Mouse (Mus musculus): ENCODE results near the gene Sp1. TPM values are rescaled to one million over a fixed set of nuclear protein-coding genes. Genes with fewer than 3 reads are reported as not detected.

Sp1 gene
- 20.9 and 25.6 TPM in 2 replicates for total RNA-seq (2014; rRNA removed)
- 2.2 and 2.8 TPM in 2 replicates for polyA plus RNA-seq (2015; fragmentation: Nextera tagmentation; extraction: Ambion mirVana)

- Histone ChIP-seq H3K9ac (replicated peaks; ENCODE audit: low read length, poor library complexity, severe bottlenecking) (peak within 1 kb of the TSS; percentile 96), H3K4me2 (ENCODE audit: low read depth, low read length, poor library complexity, severe bottlenecking) (peak within 1 kb of the TSS; percentile 62), H3K36me3 (ENCODE audit: insufficient read depth, low read length) (peaks cover 20% of the 10 kb centered on the region), H3K4me3 (ENCODE audit: low read depth, low read length) (peak within 1 kb of the TSS; percentile 80), H3K4me1 (ENCODE audit: insufficient read depth, low read length) (peaks cover 12% of the 10 kb centered on the region; the same call in 1 of the 2 replicates), H3K27me3 (ENCODE audit: insufficient read depth, low read length) (no peaks in the 10 kb centered on the region), H3K27ac (ENCODE audit: low read depth, low read length) (peak within 1 kb of the TSS; percentile 98), H3K9me3 (ENCODE audit: low read length) (no peaks in the 10 kb centered on the region)
- peak; percentile 100 for DNase-seq (ENCODE audit: low spot score)
- WGBS = under 1% methylated on average over 38 of the region's 38 CpGs
- 0 out of 2 replicates have a peak, but pooled peaks have one; percentile 1 for TF ChIP-seq CTCF (IDR thresholded peaks at IDR 0.05)
- ATAC-seq (ENCODE audit: low FRiP score) = peak; percentile 98
Observed at GRCm38 (mm10) chr15:102405489-102406195, at the start of gene Sp1. TSS of gene Sp1 (plus strand) at chr15:102406143.

- 0 out of 2 replicates have a peak overlapping the region, but pooled peaks have one; percentile 32 for H3K27ac ChIP-seq (ENCODE audit: low read depth, low read length)
- H3K9me3 ChIP-seq (ENCODE audit: low read length) = no peaks in the 10 kb centered on the region
- no peaks in the 10 kb centered on the region for H3K36me3 ChIP-seq (ENCODE audit: insufficient read depth, low read length)
- WGBS = 39% methylated on average over 16 of the region's 16 CpGs
- H3K4me3 ChIP-seq (ENCODE audit: low read depth, low read length) = no peak overlapping the region
- no peak for TF ChIP-seq CTCF (IDR thresholded peaks at IDR 0.05)
- no peak for DNase-seq (ENCODE audit: low spot score)
- H3K4me1 ChIP-seq (ENCODE audit: insufficient read depth, low read length) = peaks cover 10% of the 10 kb centered on the region
- ATAC-seq (ENCODE audit: low FRiP score) = no peak
- H3K27me3 ChIP-seq (ENCODE audit: insufficient read depth, low read length) = peaks cover 36% of the 10 kb centered on the region
- no peak overlapping the region for H3K9ac ChIP-seq (replicated peaks; ENCODE audit: low read length, poor library complexity, severe bottlenecking)
- no peak overlapping the region for H3K4me2 ChIP-seq (ENCODE audit: low read depth, low read length, poor library complexity, severe bottlenecking)
Observed at GRCm38 (mm10) chr15:102356501-102357325, 49.2 kb upstream of the Sp1 start.

- Histone ChIP-seq H3K27me3 (ENCODE audit: insufficient read depth, low read length) (peaks cover 39% of the 10 kb centered on the region), H3K4me2 (ENCODE audit: low read depth, low read length, poor library complexity, severe bottlenecking) (peak overlapping the region; percentile 43), H3K4me1 (ENCODE audit: insufficient read depth, low read length) (peaks cover 10% of the 10 kb centered on the region), H3K4me3 (ENCODE audit: low read depth, low read length) (peak overlapping the region; percentile 25), H3K27ac (ENCODE audit: low read depth, low read length) (no peak overlapping the region), H3K9ac (replicated peaks; ENCODE audit: low read length, poor library complexity, severe bottlenecking) (0 out of 2 replicates have a peak overlapping the region, but pooled peaks have one; percentile 3), H3K36me3 (ENCODE audit: insufficient read depth, low read length) (no peaks in the 10 kb centered on the region), H3K9me3 (ENCODE audit: low read length) (no peaks in the 10 kb centered on the region)
- ATAC-seq (ENCODE audit: low FRiP score) (no peak), DNase-seq (ENCODE audit: low spot score) (no peak)
- peak; percentile 26; the same call in 1 of the 2 replicates for TF ChIP-seq CTCF (IDR thresholded peaks at IDR 0.05)
- 6% methylated on average over 23 of the region's 25 CpGs for WGBS
Observed at GRCm38 (mm10) chr15:102358126-102358525, 47.8 kb upstream of the Sp1 start.

GRCm38 (mm10) chr15:102358834-102359233, 47.1 kb upstream of the Sp1 start:
- Histone ChIP-seq H3K9me3 (ENCODE audit: low read length) (no peaks in the 10 kb centered on the region), H3K27me3 (ENCODE audit: insufficient read depth, low read length) (peaks cover 39% of the 10 kb centered on the region), H3K4me1 (ENCODE audit: insufficient read depth, low read length) (peaks cover 10% of the 10 kb centered on the region), H3K4me3 (ENCODE audit: low read depth, low read length) (no peak overlapping the region), H3K4me2 (ENCODE audit: low read depth, low read length, poor library complexity, severe bottlenecking) (no peak overlapping the region), H3K9ac (replicated peaks; ENCODE audit: low read length, poor library complexity, severe bottlenecking) (no peak overlapping the region), H3K36me3 (ENCODE audit: insufficient read depth, low read length) (no peaks in the 10 kb centered on the region), H3K27ac (ENCODE audit: low read depth, low read length) (no peak overlapping the region)
- no peak for TF ChIP-seq CTCF (IDR thresholded peaks at IDR 0.05)
- WGBS = 26% methylated on average over 5 of the region's 5 CpGs
- DNase-seq (ENCODE audit: low spot score) = no peak
- ATAC-seq (ENCODE audit: low FRiP score) = no peak

GRCm38 (mm10) chr15:102362648-102363047, 43.3 kb upstream of the Sp1 start:
- WGBS = 8% methylated on average over 13 of the region's 14 CpGs
- DNase-seq (ENCODE audit: low spot score) (no peak), ATAC-seq (ENCODE audit: low FRiP score) (no peak)

More at GRCm38 (mm10) chr15:102362648-102363047, 43.3 kb upstream of the Sp1 start:
- H3K9ac ChIP-seq (replicated peaks; ENCODE audit: low read length, poor library complexity, severe bottlenecking) = no peak overlapping the region
- H3K27ac ChIP-seq (ENCODE audit: low read depth, low read length) = no peak overlapping the region
- no peak overlapping the region for H3K4me3 ChIP-seq (ENCODE audit: low read depth, low read length)
- peak overlapping the region; percentile 28 for H3K4me2 ChIP-seq (ENCODE audit: low read depth, low read length, poor library complexity, severe bottlenecking)
- H3K27me3 ChIP-seq (ENCODE audit: insufficient read depth, low read length) = peaks cover 20% of the 10 kb centered on the region
- peaks cover 4% of the 10 kb centered on the region; the same call in 1 of the 2 replicates for H3K4me1 ChIP-seq (ENCODE audit: insufficient read depth, low read length)
- no peaks in the 10 kb centered on the region for H3K36me3 ChIP-seq (ENCODE audit: insufficient read depth, low read length)
- no peaks in the 10 kb centered on the region for H3K9me3 ChIP-seq (ENCODE audit: low read length)
- TF ChIP-seq CTCF (IDR thresholded peaks at IDR 0.05) = no peak

All from midbrain, postnatal 0 days (tissue).